Mouse (Mus musculus) hindbrain, embryonic 14.5 days (tissue): ENCODE results near the gene Gsg1. TPM values are rescaled to one million over a fixed set of nuclear protein-coding genes. Genes with fewer than 3 reads are reported as not detected.
A peak's percentile ranks its signal among the peaks of the same experiment; 100 is the strongest.

Source experiments
- ATAC-seq: fragments of 200-750 bp; cut with Nextera tagmentation; 2 replicates; pipeline ENCODE4 v1.8.0; 2017; ENCODE audit warnings: moderate number of reproducible peaks, mild to moderate bottlenecking, moderate TSS enrichment, moderate library complexity; ENCODE audit not compliant: low FRiP score
- DNase-seq: peaks from one replicate; pipeline ENCODE4 v3.0.0-alpha.2; 2015; ENCODE audit warnings: low spot score
- H3K27ac ChIP-seq: fragments of 300-500 bp; sonication (generic); 2 replicates; pipeline ENCODE4 v1.5.1; 2014; ENCODE audit warnings: mild to moderate bottlenecking, moderate library complexity
- H3K27me3 ChIP-seq: fragments of 300-500 bp; sonication (generic); 2 replicates; pipeline ENCODE4 v1.6.1; 2014; ENCODE audit warnings: mild to moderate bottlenecking, low read length, mixed read lengths; ENCODE audit not compliant: control insufficient read depth, insufficient read depth
- H3K36me3 ChIP-seq: fragments of 300-500 bp; sonication (generic); replicated peaks from 2 replicates; pipeline ENCODE4 v1.6.1; 2014; ENCODE audit not compliant: control insufficient read depth, insufficient read depth
- H3K4me1 ChIP-seq: fragments of 300-500 bp; sonication (generic); replicated peaks from 2 replicates; pipeline ENCODE4 v1.6.1; 2014; ENCODE audit warnings: antibody characterized with exemption, low read length, mixed read lengths; ENCODE audit not compliant: control insufficient read depth, insufficient read depth
- H3K4me2 ChIP-seq: fragments of 300-500 bp; sonication (generic); replicated peaks from 2 replicates; pipeline ENCODE4 v1.6.1; 2014; ENCODE audit warnings: mild to moderate bottlenecking, moderate library complexity
- H3K4me3 ChIP-seq: fragments of 300-500 bp; sonication (generic); replicated peaks from 2 replicates; pipeline ENCODE4 v1.5.1; 2014; ENCODE audit warnings: mild to moderate bottlenecking, low read length
- H3K9ac ChIP-seq: fragments of 300-500 bp; sonication (generic); 2 replicates; pipeline ENCODE4 v1.6.1; 2014
- H3K9me3 ChIP-seq: fragments of 300-500 bp; sonication (generic); 2 replicates; pipeline ENCODE4 v1.6.1; 2016; ENCODE audit warnings: low read length; ENCODE audit not compliant: control insufficient read depth
- WGBS: fragments of 180-500 bp; shearing (Covaris S2); extraction: QIAGEN DNeasy Blood & Tissue Kit; methylation state at CpG from one replicate; pipeline ENCODE4 v1.1.7; 2014; 5-methylcytosine and 5-hydroxymethylcytosine counted together
- polyA plus RNA-seq: library from polyadenylated mRNA; unstranded; fragments of >200 nt; fragmentation: Nextera tagmentation; extraction: Ambion mirVana; gene quantifications from 2 replicates; pipeline ENCODE4 v1.2.1, GENCODE M21; 2014

The Gsg1 gene
- polyA plus RNA-seq, 1 experiment from 2014 or later: 0.15 TPM

- no peaks in the 10 kb centered on the region for H3K9me3 ChIP-seq
- DNase-seq: peak; percentile 82
- H3K27ac ChIP-seq: no peak overlapping the region
- peaks cover 20% of the 10 kb centered on the region for H3K4me1 ChIP-seq
- WGBS: 51% methylated on average over 19 of the region's 19 CpGs
- H3K27me3 ChIP-seq: no peaks in the 10 kb centered on the region
- 0 out of 2 replicates have a peak, but pooled peaks have one; percentile 44 for ATAC-seq
- H3K4me2 ChIP-seq: no peak overlapping the region
- no peak overlapping the region for H3K9ac ChIP-seq
- H3K4me3 ChIP-seq: no peak overlapping the region
- H3K36me3 ChIP-seq: no peaks in the 10 kb centered on the region
Measured at GRCm38 (mm10) chr6:135249846-135250531, 4.2 kb downstream of the Gsg1 start.

DNA sequence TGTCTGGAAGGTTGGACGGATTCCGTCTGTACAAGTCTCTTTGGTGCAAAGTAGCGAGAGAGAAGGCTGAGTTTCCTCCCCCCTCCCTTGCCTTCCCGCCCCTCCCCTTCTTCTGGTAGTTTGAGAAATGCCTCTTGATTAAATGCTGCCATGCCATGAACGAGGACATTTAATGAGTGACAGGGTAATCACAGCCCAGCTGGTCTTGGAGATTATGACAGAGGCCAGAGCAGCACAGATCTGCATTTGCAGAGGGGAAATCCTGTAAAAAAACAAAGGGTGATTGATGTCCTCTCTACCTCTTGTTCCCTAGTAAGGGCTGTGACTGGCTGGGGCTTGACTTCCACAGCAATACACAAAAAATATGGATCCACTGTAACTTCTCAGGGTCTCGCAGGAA is 6.3 kb downstream of the Gsg1 start:
- Histone ChIP-seq H3K4me1 (peaks cover 20% of the 10 kb centered on the region), H3K9ac (no peak overlapping the region), H3K9me3 (no peaks in the 10 kb centered on the region), H3K36me3 (no peaks in the 10 kb centered on the region), H3K4me3 (no peak overlapping the region), H3K4me2 (no peak overlapping the region), H3K27ac (no peak overlapping the region), H3K27me3 (no peaks in the 10 kb centered on the region)
- ATAC-seq (no peak), DNase-seq (no peak)
- whole genome bisulfite sequencing: 55% methylated on average over 6 of the region's 6 CpGs

DNA sequence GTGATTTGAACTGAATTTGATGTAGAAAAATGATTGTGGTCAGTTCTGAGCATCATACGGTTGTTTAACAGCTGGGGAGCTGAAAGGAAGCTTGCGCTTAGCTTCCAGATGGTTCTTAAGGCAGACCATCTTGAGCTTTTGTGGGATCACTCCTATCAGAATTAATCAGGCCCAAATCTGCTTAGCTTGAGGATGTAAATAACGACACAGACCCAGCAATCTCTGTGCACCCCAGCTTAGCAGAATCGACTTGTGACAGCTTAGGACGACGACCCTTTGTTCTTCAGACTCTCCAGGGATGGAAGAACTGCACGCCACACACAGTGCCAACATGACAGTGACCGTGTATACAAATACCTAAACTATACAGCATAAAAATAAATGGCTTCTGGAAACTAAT is 8.6 kb downstream of the Gsg1 start:
- no peak for DNase-seq
- ATAC-seq: no peak
- Histone ChIP-seq H3K4me1 (peaks cover 5% of the 10 kb centered on the region), H3K4me2 (no peak overlapping the region), H3K27ac (no peak overlapping the region), H3K27me3 (no peaks in the 10 kb centered on the region), H3K9ac (no peak overlapping the region), H3K4me3 (no peak overlapping the region), H3K9me3 (no peaks in the 10 kb centered on the region), H3K36me3 (no peaks in the 10 kb centered on the region)
- WGBS: 51% methylated on average over 8 of the region's 8 CpGs

- Histone ChIP-seq H3K4me1 (no peaks in the 10 kb centered on the region), H3K9ac (no peak overlapping the region), H3K4me3 (no peak overlapping the region), H3K9me3 (no peaks in the 10 kb centered on the region), H3K27me3 (no peaks in the 10 kb centered on the region), H3K4me2 (no peak overlapping the region), H3K36me3 (peaks cover 17% of the 10 kb centered on the region; the same call in 1 of the 2 replicates), H3K27ac (no peak overlapping the region)
- no peak for DNase-seq
- WGBS: 94% methylated on average over 8 of the region's 8 CpGs
- ATAC-seq: no peak
Measured at GRCm38 (mm10) chr6:135240361-135240760, 13.8 kb downstream of the Gsg1 start.

- Histone ChIP-seq H3K9me3 (no peaks in the 10 kb centered on the region), H3K27me3 (no peaks in the 10 kb centered on the region), H3K9ac (no peak overlapping the region), H3K4me1 (no peaks in the 10 kb centered on the region), H3K27ac (no peak overlapping the region), H3K4me2 (no peak overlapping the region), H3K4me3 (no peak overlapping the region), H3K36me3 (peaks cover 39% of the 10 kb centered on the region)
- ATAC-seq: no peak
- no peak for DNase-seq
- WGBS: 45% methylated on average over 4 of the region's 4 CpGs
Measured at GRCm38 (mm10) chr6:135238211-135238610, 15.9 kb downstream of the Gsg1 start.

DNA sequence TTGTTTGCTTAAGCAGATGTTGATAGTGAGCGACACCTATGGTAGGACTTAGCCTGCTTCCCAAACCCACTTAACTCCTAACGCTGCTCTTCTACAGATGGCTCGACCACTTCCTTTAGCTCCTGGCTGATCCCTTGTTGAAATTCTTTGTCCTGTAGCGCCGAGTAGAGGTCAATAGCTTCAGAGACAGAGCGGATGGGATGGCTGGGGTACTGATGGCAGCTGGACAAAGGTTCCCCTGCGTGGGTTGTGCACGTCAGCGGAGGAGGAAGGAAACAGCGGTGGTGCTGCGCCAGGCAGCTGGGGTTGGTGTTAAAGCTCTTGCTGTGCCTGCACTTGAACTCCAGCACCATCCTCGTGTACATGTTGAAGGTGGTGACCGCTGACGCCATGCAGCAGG is 16.8 kb downstream of the Gsg1 start:
- Histone ChIP-seq H3K4me1 (no peaks in the 10 kb centered on the region), H3K27me3 (no peaks in the 10 kb centered on the region), H3K4me3 (no peak overlapping the region), H3K9ac (no peak overlapping the region), H3K9me3 (no peaks in the 10 kb centered on the region), H3K4me2 (no peak overlapping the region), H3K36me3 (peaks cover 48% of the 10 kb centered on the region), H3K27ac (no peak overlapping the region)
- DNase-seq (no peak), ATAC-seq (no peak)
- WGBS: 81% methylated on average over 14 of the region's 14 CpGs

GRCm38 (mm10) chr6:135236576-135236975 is 17.6 kb downstream of the Gsg1 start:
- no peak overlapping the region for H3K4me3 ChIP-seq
- H3K4me1 ChIP-seq: no peaks in the 10 kb centered on the region
- H3K36me3 ChIP-seq: peaks cover 55% of the 10 kb centered on the region
- DNase-seq: no peak
- H3K27me3 ChIP-seq: no peaks in the 10 kb centered on the region
- H3K9me3 ChIP-seq: no peaks in the 10 kb centered on the region
- H3K9ac ChIP-seq: no peak overlapping the region
- no peak overlapping the region for H3K4me2 ChIP-seq
- WGBS: 85% methylated on average over 3 of the region's 3 CpGs
- H3K27ac ChIP-seq: no peak overlapping the region
- no peak for ATAC-seq

GRCm38 (mm10) chr6:135235742-135236141 is 18.4 kb downstream of the Gsg1 start:
- Histone ChIP-seq H3K9ac (no peak overlapping the region), H3K4me1 (no peaks in the 10 kb centered on the region), H3K4me2 (no peak overlapping the region), H3K4me3 (no peak overlapping the region), H3K9me3 (no peaks in the 10 kb centered on the region), H3K27ac (no peak overlapping the region), H3K36me3 (peaks cover 56% of the 10 kb centered on the region), H3K27me3 (no peaks in the 10 kb centered on the region)
- DNase-seq (no peak), ATAC-seq (no peak)
- WGBS: 95% methylated on average over 3 of the region's 3 CpGs

- DNase-seq: no peak
- 50% methylated on average over 12 of the region's 12 CpGs for WGBS
- no peak overlapping the region for H3K9ac ChIP-seq
- H3K4me1 ChIP-seq: no peaks in the 10 kb centered on the region
- no peak for ATAC-seq
- H3K4me2 ChIP-seq: no peak overlapping the region
- no peaks in the 10 kb centered on the region for H3K27me3 ChIP-seq
- no peak overlapping the region for H3K27ac ChIP-seq
- H3K36me3 ChIP-seq: peaks cover 68% of the 10 kb centered on the region
- no peak overlapping the region for H3K4me3 ChIP-seq
- no peaks in the 10 kb centered on the region for H3K9me3 ChIP-seq
Measured at GRCm38 (mm10) chr6:135232443-135233182, 21.5 kb downstream of the Gsg1 start.
